Mouse (Mus musculus) neural tube, embryonic 12.5 days (tissue): Measurements from ENCODE around the gene Timp2. TPM values are rescaled to one million over a fixed set of nuclear protein-coding genes. Genes with fewer than 3 reads are reported as not detected.

Experiments used
- ATAC-seq: fragments of 200-750 bp; cut with Nextera tagmentation; 2 replicates; pipeline ENCODE4 v1.8.0; 2017; ENCODE audit warnings: low read depth, mild to moderate bottlenecking, moderate TSS enrichment, moderate library complexity; ENCODE audit not compliant: low FRiP score
- H3K27ac ChIP-seq: fragments of 300-500 bp; sonication (generic); 2 replicates; pipeline ENCODE4 v1.5.1; 2016
- H3K27me3 ChIP-seq: fragments of 300-500 bp; sonication (generic); replicated peaks from 2 replicates; pipeline ENCODE4 v1.6.1; 2016; ENCODE audit warnings: mild to moderate bottlenecking
- H3K36me3 ChIP-seq: fragments of 300-500 bp; sonication (generic); 2 replicates; pipeline ENCODE4 v1.6.1; 2016; ENCODE audit warnings: mild to moderate bottlenecking
- H3K4me1 ChIP-seq: fragments of 300-500 bp; sonication (generic); 2 replicates; pipeline ENCODE4 v1.6.1; 2016
- H3K4me2 ChIP-seq: fragments of 300-500 bp; sonication (generic); replicated peaks from 2 replicates; pipeline ENCODE4 v1.6.1; 2016; ENCODE audit warnings: mild to moderate bottlenecking
- H3K4me3 ChIP-seq: fragments of 300-500 bp; sonication (generic); 2 replicates; pipeline ENCODE4 v1.5.1; 2016
- H3K9ac ChIP-seq: fragments of 300-500 bp; sonication (generic); 2 replicates; pipeline ENCODE4 v1.6.1; 2016; ENCODE audit warnings: mild to moderate bottlenecking
- H3K9me3 ChIP-seq: fragments of 300-500 bp; sonication (generic); 2 replicates; pipeline ENCODE4 v1.6.1; 2016; ENCODE audit warnings: mild to moderate bottlenecking
- WGBS: fragments of 180-500 bp; shearing (Covaris S2); methylation state at CpG from one replicate; pipeline ENCODE4 v1.1.7; 2016; 5-methylcytosine and 5-hydroxymethylcytosine counted together
- polyA plus RNA-seq: library from polyadenylated mRNA; unstranded; fragments of >200 nt; fragmentation: Nextera tagmentation; extraction: Ambion mirVana; gene quantifications from 2 replicates; pipeline ENCODE4 v1.2.1, GENCODE M21; 2016

Timp2 gene
- polyA plus RNA-seq, 1 experiment from 2014 or later = 50.0 TPM

GRCm38 (mm10) chr11:118280218-118280617 is 75.3 kb downstream of the Timp2 start:
- Histone ChIP-seq H3K4me1 (no peaks in the 10 kb centered on the region), H3K9ac (no peak overlapping the region), H3K4me2 (no peak overlapping the region), H3K27me3 (no peaks in the 10 kb centered on the region), H3K36me3 (peaks cover 99% of the 10 kb centered on the region), H3K9me3 (no peaks in the 10 kb centered on the region), H3K27ac (no peak overlapping the region), H3K4me3 (no peak overlapping the region)
- ATAC-seq = no peak
- 92% methylated on average over 3 of the region's 3 CpGs for WGBS

- Histone ChIP-seq H3K4me3 (no peak overlapping the region), H3K9ac (no peak overlapping the region), H3K27ac (no peak overlapping the region), H3K36me3 (peaks cover 99% of the 10 kb centered on the region), H3K4me2 (no peak overlapping the region), H3K4me1 (no peaks in the 10 kb centered on the region), H3K9me3 (no peaks in the 10 kb centered on the region), H3K27me3 (no peaks in the 10 kb centered on the region)
- 93% methylated on average over 7 of the region's 7 CpGs for WGBS
- no peak for ATAC-seq
These were observed 79.2 kb downstream of the Timp2 start for GRCm38 (mm10) chr11:118276328-118276727.

DNA sequence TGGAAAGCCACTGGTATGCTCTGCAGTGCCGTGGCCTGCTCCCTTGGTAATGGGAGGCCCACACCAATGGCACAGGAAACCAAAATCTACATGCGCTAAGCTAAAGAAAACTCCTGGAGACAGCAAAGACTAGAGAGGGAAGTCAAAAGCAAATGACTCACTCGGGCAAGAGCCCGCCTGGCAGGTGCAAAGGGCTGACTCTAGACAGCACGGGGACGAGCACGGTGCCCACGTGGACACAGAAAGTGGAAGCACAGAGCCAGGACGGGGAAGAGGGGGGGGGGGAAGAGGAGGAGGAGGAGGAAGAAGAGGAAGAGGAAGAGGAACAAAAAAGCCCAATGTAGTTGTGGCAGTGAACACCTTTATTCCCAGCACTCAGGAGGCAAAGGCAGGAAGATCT is 80.4 kb downstream of the Timp2 start:
- H3K27ac ChIP-seq = no peak overlapping the region
- H3K36me3 ChIP-seq = peaks cover 97% of the 10 kb centered on the region
- H3K4me2 ChIP-seq = no peak overlapping the region
- no peak overlapping the region for H3K9ac ChIP-seq
- no peaks in the 10 kb centered on the region for H3K9me3 ChIP-seq
- H3K27me3 ChIP-seq = no peaks in the 10 kb centered on the region
- 94% methylated on average over 9 of the region's 9 CpGs for WGBS
- no peak for ATAC-seq
- no peak overlapping the region for H3K4me3 ChIP-seq
- H3K4me1 ChIP-seq = no peaks in the 10 kb centered on the region

DNA sequence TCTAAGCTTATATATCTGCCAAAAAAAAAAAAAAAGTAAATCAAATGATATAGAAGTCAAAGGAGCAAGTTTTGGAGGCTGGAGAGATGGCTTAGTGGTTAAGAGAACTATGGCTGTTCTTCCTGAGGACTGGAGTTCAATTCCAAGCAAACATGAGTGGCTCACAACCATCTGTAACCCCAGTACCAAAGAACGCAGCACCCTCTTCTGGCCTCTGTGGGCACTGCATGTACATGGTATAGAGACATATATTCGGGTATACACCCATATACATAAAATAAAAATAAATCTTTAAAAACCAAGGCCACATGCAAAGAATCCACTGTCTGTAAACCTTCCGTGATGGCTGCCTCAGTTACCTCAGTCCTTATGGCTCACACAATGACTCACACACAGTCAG is 85.7 kb downstream of the Timp2 start:
- no peaks in the 10 kb centered on the region for H3K9me3 ChIP-seq
- H3K9ac ChIP-seq = no peak overlapping the region
- H3K4me3 ChIP-seq = no peak overlapping the region
- H3K4me1 ChIP-seq = no peaks in the 10 kb centered on the region
- no peak overlapping the region for H3K27ac ChIP-seq
- ATAC-seq = no peak
- H3K27me3 ChIP-seq = no peaks in the 10 kb centered on the region
- H3K4me2 ChIP-seq = no peak overlapping the region
- H3K36me3 ChIP-seq = peaks cover 93% of the 10 kb centered on the region
- 98% methylated on average over 3 of the region's 3 CpGs for WGBS

- WGBS = 95% methylated on average over 7 of the region's 7 CpGs
- no peak overlapping the region for H3K27ac ChIP-seq
- no peaks in the 10 kb centered on the region for H3K27me3 ChIP-seq
- H3K4me3 ChIP-seq = no peak overlapping the region
- no peaks in the 10 kb centered on the region for H3K9me3 ChIP-seq
- H3K9ac ChIP-seq = no peak overlapping the region
- ATAC-seq = no peak
- no peak overlapping the region for H3K4me2 ChIP-seq
- H3K36me3 ChIP-seq = peaks cover 93% of the 10 kb centered on the region
- H3K4me1 ChIP-seq = no peaks in the 10 kb centered on the region
These were observed 88.9 kb downstream of the Timp2 start for GRCm38 (mm10) chr11:118266666-118267046.

- Histone ChIP-seq H3K4me1 (no peaks in the 10 kb centered on the region), H3K4me2 (no peak overlapping the region), H3K9me3 (no peaks in the 10 kb centered on the region), H3K4me3 (no peak overlapping the region), H3K27ac (no peak overlapping the region), H3K36me3 (peaks cover 93% of the 10 kb centered on the region), H3K9ac (no peak overlapping the region), H3K27me3 (no peaks in the 10 kb centered on the region)
- ATAC-seq = no peak
- WGBS = 91% methylated on average over 10 of the region's 10 CpGs
These were observed 89.4 kb downstream of the Timp2 start for GRCm38 (mm10) chr11:118266044-118266665.

DNA sequence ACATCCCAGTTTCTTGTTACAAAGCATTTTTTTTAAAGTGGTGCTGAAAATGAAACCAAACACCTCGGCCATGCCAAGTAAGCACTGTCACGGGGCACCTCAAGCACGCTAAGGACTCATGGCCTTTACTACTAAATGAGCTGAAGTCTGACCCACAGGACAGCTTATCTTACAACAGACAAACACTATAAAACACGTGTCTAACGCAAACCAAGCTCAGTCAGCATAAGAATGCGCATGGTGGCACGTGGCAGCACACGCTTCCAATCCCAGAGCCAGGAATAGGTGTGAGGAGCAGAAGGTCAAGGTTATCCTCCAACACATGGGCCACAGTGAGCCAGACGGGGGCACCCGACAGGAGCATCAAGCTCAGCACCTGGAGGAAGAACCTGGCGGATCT is 89.9 kb downstream of the Timp2 start:
- H3K9me3 ChIP-seq = no peaks in the 10 kb centered on the region
- no peak overlapping the region for H3K9ac ChIP-seq
- H3K4me2 ChIP-seq = no peak overlapping the region
- no peak for ATAC-seq
- H3K27me3 ChIP-seq = no peaks in the 10 kb centered on the region
- 93% methylated on average over 11 of the region's 11 CpGs for WGBS
- no peak overlapping the region for H3K27ac ChIP-seq
- H3K4me3 ChIP-seq = no peak overlapping the region
- no peaks in the 10 kb centered on the region for H3K4me1 ChIP-seq
- H3K36me3 ChIP-seq = peaks cover 95% of the 10 kb centered on the region

DNA sequence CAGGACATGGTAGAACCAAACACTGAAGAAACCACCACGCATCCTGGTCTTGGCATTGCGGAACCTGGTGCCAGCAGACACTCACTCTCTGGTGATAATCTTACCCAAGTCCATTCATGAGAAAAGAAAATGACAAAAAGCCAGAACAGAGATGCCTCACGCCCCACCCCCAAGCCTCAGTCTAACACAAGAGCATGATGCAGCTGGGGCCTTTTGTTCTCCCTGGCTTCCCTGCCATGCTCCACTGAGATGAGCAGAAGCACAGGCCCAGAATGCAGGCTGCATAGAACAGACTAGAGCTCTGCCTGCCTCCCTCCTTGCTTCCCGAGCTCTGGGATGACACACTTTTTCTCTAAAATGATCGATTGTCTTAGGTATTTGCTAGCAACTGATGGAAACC is 92.4 kb downstream of the Timp2 start:
- peaks cover 97% of the 10 kb centered on the region for H3K36me3 ChIP-seq
- no peaks in the 10 kb centered on the region for H3K9me3 ChIP-seq
- H3K9ac ChIP-seq = no peak overlapping the region
- H3K4me1 ChIP-seq = no peaks in the 10 kb centered on the region
- H3K27me3 ChIP-seq = no peaks in the 10 kb centered on the region
- no peak overlapping the region for H3K4me3 ChIP-seq
- no peak overlapping the region for H3K4me2 ChIP-seq
- H3K27ac ChIP-seq = no peak overlapping the region
- WGBS = 90% methylated on average over 5 of the region's 5 CpGs
- no peak for ATAC-seq

DNA sequence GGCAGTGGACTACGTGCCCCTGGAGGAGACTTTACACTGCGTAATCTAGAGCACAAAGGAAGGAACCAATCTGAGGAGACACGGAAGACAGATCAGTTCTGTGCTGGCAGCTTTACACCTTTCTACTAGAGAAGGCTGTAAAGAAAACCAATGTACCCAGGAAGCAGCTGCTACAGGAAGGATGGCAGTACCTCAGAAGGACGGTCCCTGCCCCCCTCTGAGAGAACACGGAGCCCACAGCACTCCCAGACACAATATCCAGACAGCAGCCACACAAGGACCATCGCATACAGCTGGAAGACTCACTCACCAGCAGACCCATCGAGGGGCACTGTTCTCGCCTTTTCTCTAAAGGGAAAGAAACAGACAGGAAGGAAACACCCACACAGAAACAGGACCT is 95.5 kb downstream of the Timp2 start:
- H3K4me3 ChIP-seq = no peak overlapping the region
- no peaks in the 10 kb centered on the region for H3K9me3 ChIP-seq
- H3K27me3 ChIP-seq = no peaks in the 10 kb centered on the region
- 93% methylated on average over 8 of the region's 8 CpGs for WGBS
- peaks cover 87% of the 10 kb centered on the region for H3K36me3 ChIP-seq
- H3K4me2 ChIP-seq = no peak overlapping the region
- no peak overlapping the region for H3K27ac ChIP-seq
- H3K4me1 ChIP-seq = no peaks in the 10 kb centered on the region
- ATAC-seq = no peak
- no peak overlapping the region for H3K9ac ChIP-seq

- no peak overlapping the region for H3K4me3 ChIP-seq
- peaks cover 82% of the 10 kb centered on the region for H3K36me3 ChIP-seq
- WGBS = 96% methylated on average over 8 of the region's 8 CpGs
- H3K4me2 ChIP-seq = no peak overlapping the region
- H3K27ac ChIP-seq = no peak overlapping the region
- H3K27me3 ChIP-seq = no peaks in the 10 kb centered on the region
- no peaks in the 10 kb centered on the region for H3K4me1 ChIP-seq
- no peak for ATAC-seq
- H3K9me3 ChIP-seq = no peaks in the 10 kb centered on the region
- H3K9ac ChIP-seq = no peak overlapping the region
These were observed 96.0 kb downstream of the Timp2 start for GRCm38 (mm10) chr11:118259580-118259979.

- peaks cover 50% of the 10 kb centered on the region for H3K36me3 ChIP-seq
- no peak overlapping the region for H3K4me3 ChIP-seq
- H3K9me3 ChIP-seq = no peaks in the 10 kb centered on the region
- H3K27ac ChIP-seq = no peak overlapping the region
- peaks cover 7% of the 10 kb centered on the region for H3K4me1 ChIP-seq
- H3K27me3 ChIP-seq = no peaks in the 10 kb centered on the region
- no peak for ATAC-seq
- no peak overlapping the region for H3K4me2 ChIP-seq
- WGBS = 92% methylated on average over 7 of the region's 7 CpGs
- no peak overlapping the region for H3K9ac ChIP-seq
These were observed 99.2 kb downstream of the Timp2 start for GRCm38 (mm10) chr11:118256371-118256770.

DNA sequence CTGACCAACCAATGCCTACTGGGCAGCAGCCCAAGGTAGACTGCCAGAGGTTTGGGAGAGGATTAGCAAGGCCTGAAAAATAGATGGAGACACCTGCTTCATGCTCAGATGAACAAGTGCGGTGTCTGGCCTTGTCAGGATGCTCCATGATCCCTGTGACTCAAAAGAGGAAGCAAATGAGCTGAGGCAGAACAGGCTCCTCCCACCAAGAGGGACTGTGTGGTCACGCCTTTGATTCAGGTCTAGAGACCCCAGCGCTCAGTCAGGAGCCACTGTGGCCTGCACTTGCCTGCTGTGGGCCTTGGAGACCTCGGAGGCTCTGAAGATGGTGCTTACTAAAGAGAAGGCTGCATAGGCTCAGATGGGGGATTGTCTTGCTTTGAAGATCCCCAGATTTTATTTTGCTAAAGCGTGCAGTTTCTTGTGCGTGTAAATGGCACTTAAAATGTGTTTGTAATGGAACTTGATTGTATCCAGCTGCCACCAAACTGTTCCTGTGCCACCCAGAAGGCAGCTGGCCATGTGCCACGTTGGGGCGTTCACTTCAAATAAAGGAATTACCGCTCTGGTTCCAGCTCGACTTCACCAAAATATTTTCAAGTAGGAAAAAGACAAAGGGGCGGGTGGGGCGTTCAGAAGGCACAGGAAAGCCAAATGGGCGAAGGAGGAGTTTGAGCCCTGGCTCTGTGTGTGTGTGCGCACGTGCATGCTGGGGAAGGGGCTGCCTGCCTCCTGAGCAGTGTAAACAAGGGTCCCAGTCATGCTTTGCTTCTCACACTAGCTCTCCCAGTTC is 101.2 kb downstream of the Timp2 start:
- no peaks in the 10 kb centered on the region for H3K9me3 ChIP-seq
- H3K27me3 ChIP-seq = no peaks in the 10 kb centered on the region
- H3K4me3 ChIP-seq = no peak overlapping the region
- H3K9ac ChIP-seq = no peak overlapping the region
- peaks cover 30% of the 10 kb centered on the region for H3K36me3 ChIP-seq
- H3K4me1 ChIP-seq = peaks cover 8% of the 10 kb centered on the region
- ATAC-seq = 0 out of 2 replicates have a peak, but pooled peaks have one; percentile 21
- no peak overlapping the region; the same call in 1 of the 2 replicates for H3K4me2 ChIP-seq
- WGBS = 59% methylated on average over 15 of the region's 15 CpGs
- H3K27ac ChIP-seq = no peak overlapping the region
